Mouse (Mus musculus) duodenum, adult 2 months (tissue): ENCODE data around the gene Olfr1394. TPM values are rescaled to one million over a fixed set of nuclear protein-coding genes. Genes with fewer than 3 reads are reported as not detected.

Experiments used
- polyA plus RNA-seq: library from polyadenylated mRNA; depleted of rRNA; stranded (reverse); fragments of >200 nt; gene quantifications from 2 replicates; pipeline ENCODE4 v1.2.3, GENCODE M21; 2012; ENCODE audit warnings: low replicate concordance; rRNA removed

Olfr1394 gene
- polyA plus RNA-seq: not detected in 2 replicates

GRCm38 (mm10) chr11:49154077-49154476 lies at the start of gene Olfr1394:
TSS of gene Olfr1394 (plus strand) at chr11:49154377.

DNA sequence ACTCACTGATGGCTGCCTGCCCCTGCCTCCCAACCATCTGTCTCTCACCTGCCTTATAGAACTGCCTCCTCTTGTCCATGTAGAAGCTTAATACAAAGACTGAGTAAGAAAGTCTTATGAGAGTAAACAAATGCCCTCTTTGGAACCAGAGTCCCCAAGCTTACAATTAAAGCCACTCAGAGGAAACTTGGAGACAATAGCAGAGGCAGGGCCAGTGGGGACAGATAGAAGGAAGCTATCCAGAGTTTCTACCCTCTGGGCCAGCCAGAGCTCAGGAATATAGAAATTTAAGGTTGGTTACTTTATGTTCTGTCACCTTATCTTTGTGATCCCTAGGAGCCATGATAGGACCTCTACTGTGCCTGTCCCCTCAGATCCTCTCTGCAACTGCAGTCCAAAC lies 39.4 kb upstream of the Olfr1394 start, which contains the start of gene Olfr1396:
Gene Olfr1396, minus strand, starts transcription at position 101 of the 400 bp plus-strand sequence.

GRCm38 (mm10) chr11:49141974-49142373 lies 12.2 kb upstream of the Olfr1394 start, which contains the start of gene Olfr1395:
TSS of gene Olfr1395 (plus strand) at chr11:49142274.

DNA sequence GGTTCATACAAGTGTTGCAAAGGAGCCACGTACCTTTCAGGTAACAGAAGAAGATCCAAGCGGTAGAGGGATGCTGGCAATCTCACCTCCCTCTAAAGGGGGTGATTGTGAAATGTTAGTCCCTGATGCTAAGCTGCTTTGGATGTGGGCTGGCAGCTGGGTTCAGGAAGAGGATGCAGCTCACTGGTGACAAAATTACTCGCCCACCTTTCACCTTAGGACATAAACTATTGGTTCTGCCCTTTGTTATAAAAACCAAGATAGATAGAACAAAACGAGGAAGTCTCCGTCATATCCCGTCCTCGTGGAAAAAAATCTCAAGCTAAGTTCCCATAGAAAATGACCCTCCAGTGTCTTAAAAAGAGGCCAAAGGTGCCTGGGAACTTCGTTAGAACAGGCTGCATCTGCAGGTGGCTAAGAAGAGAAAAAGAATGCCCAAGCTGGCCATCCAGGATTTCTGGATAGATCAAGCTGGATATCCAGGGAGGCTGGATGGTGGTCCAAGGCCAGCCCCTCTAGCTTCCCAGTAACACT lies 32.8 kb downstream of the Olfr1394 start, which contains the start of gene Btnl9:
Gene Btnl9, minus strand, starts transcription at position 205 of the 534 bp plus-strand sequence.

DNA sequence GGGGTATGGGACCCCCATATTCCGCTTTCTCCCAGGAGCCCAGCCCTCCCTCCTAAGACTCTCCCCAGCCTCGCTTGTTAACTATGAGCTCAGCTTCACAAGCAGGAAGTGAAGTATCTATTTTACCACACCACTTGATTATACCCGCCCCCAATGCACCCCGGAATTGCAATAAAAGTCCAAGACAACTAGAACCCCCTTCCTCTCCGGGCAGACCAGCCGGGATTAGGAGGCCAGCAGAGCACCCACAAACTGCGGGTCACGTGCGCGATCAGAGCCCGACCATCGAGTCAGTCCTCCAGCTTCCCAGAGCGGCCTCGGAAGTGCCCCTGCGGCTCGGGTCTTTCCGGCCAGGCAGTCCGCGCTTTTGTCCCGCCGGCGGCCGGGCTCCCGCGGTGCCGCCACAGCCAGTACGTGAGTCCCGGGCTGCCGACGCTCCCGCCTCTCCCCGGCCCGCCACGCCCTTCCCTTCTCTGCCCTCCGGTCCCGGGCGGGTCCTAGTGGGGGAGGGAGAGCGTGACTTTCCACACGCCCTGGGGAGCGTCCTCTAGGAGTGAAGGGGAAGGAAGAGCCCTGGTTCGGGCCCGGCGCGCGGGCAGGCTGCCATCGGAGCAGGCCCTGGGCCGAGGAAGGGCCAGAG lies 49.1 kb downstream of the Olfr1394 start, which contains the start of gene Zfp62:
Gene Zfp62, plus strand, starts transcription at position 164 of the 640 bp plus-strand sequence.

Other genes starting within 250 kb of the Olfr1394 start
- gene Psme2b, start 208.2 kb upstream of the Olfr1394 start, polyA plus RNA-seq: 4.3 and 16.0 TPM in 2 replicates
- gene Olfr56, start 175.5 kb upstream of the Olfr1394 start, polyA plus RNA-seq: 0.07 TPM in 1 of 2 replicates, not detected in the other
- 0.21 and 0.46 TPM in 2 replicates for gene 9930111J21Rik1, start 175.0 kb upstream of the Olfr1394 start, polyA plus RNA-seq
- 0.04 and 0.05 TPM in 2 replicates for gene Gm12185, start 162.2 kb upstream of the Olfr1394 start, polyA plus RNA-seq
- gene Tgtp1, start 160.2 kb upstream of the Olfr1394 start, polyA plus RNA-seq: 0.16 and 0.33 TPM in 2 replicates
- 0.05 and 0.09 TPM in 2 replicates for gene 9930111J21Rik2, start 103.1 kb upstream of the Olfr1394 start, polyA plus RNA-seq
- 0.18 and 0.72 TPM in 2 replicates for gene Tgtp2, start 90.2 kb upstream of the Olfr1394 start, polyA plus RNA-seq
- 2.2 and 5.1 TPM in 2 replicates for gene Ifi47, start 77.8 kb upstream of the Olfr1394 start, polyA plus RNA-seq
- gene Olfr1396, start 39.5 kb upstream of the Olfr1394 start, polyA plus RNA-seq: not detected in 2 replicates
- gene Olfr1395, start 12.1 kb upstream of the Olfr1394 start, polyA plus RNA-seq: not detected in 2 replicates
- gene Btnl9, start 32.8 kb downstream of the Olfr1394 start, polyA plus RNA-seq: 1.8 and 1.9 TPM in 2 replicates
- 0.33 and 0.69 TPM in 2 replicates for gene Zfp62, start 48.9 kb downstream of the Olfr1394 start, polyA plus RNA-seq
- gene Mgat1, start 89.8 kb downstream of the Olfr1394 start, polyA plus RNA-seq: 123 and 188 TPM in 2 replicates
- 0.27 TPM in 1 of 2 replicates, not detected in the other for gene Olfr1393, start 123.9 kb downstream of the Olfr1394 start, polyA plus RNA-seq
- gene Olfr1392, start 130.9 kb downstream of the Olfr1394 start, polyA plus RNA-seq: 0.05 TPM in 1 of 2 replicates, not detected in the other
- not detected in 2 replicates for gene Olfr10, start 150.4 kb downstream of the Olfr1394 start, polyA plus RNA-seq
- not detected in 2 replicates for gene Olfr1391, start 168.4 kb downstream of the Olfr1394 start, polyA plus RNA-seq
- not detected in 2 replicates for gene Olfr1390, start 180.8 kb downstream of the Olfr1394 start, polyA plus RNA-seq